Mouse (Mus musculus) 3T3-L1 (cell line): ENCODE measurements around the gene Kirrel3.
A peak's percentile ranks its signal among the peaks of the same experiment; 100 is the strongest.

Source experiments
- DNase-seq: peaks from one replicate; pipeline ENCODE4 v3.0.0-alpha.2; 2015; ENCODE audit warnings: low read depth, low spot score

Gene Kirrel3

GRCm38 (mm10) chr9:34752076-34752800, 266.5 kb downstream of the Kirrel3 start:
- no peak for DNase-seq

- peak; percentile 59 for DNase-seq
Measured at GRCm38 (mm10) chr9:34752801-34753170, 267.1 kb downstream of the Kirrel3 start.

- DNase-seq: no peak
Measured at GRCm38 (mm10) chr9:34753891-34754290, 268.2 kb downstream of the Kirrel3 start.

- no peak for DNase-seq
Measured at GRCm38 (mm10) chr9:34754523-34755097, 268.9 kb downstream of the Kirrel3 start.

GRCm38 (mm10) chr9:34756055-34756454, 270.4 kb downstream of the Kirrel3 start:
- no peak for DNase-seq

- DNase-seq: no peak
Measured at GRCm38 (mm10) chr9:34758925-34759324, 273.2 kb downstream of the Kirrel3 start.

GRCm38 (mm10) chr9:34760521-34760920, 274.8 kb downstream of the Kirrel3 start:
- no peak for DNase-seq

GRCm38 (mm10) chr9:34766792-34767623, 281.3 kb downstream of the Kirrel3 start:
- DNase-seq: no peak

- no peak for DNase-seq
Measured at GRCm38 (mm10) chr9:34768961-34769360, 283.3 kb downstream of the Kirrel3 start.

- no peak for DNase-seq
Measured at GRCm38 (mm10) chr9:34770951-34771350, 285.3 kb downstream of the Kirrel3 start.

- no peak for DNase-seq
Measured at GRCm38 (mm10) chr9:34771401-34771800, 285.7 kb downstream of the Kirrel3 start.

GRCm38 (mm10) chr9:34772022-34772437, 286.3 kb downstream of the Kirrel3 start:
- no peak for DNase-seq

GRCm38 (mm10) chr9:34781356-34781755, 295.7 kb downstream of the Kirrel3 start:
- peak; percentile 89 for DNase-seq

- DNase-seq: no peak
Measured at GRCm38 (mm10) chr9:34787915-34788314, 302.2 kb downstream of the Kirrel3 start.

- DNase-seq: no peak
Measured at GRCm38 (mm10) chr9:34795226-34795625, 309.5 kb downstream of the Kirrel3 start.

- DNase-seq: peak; percentile 78
Measured at GRCm38 (mm10) chr9:34797688-34798339, 312.1 kb downstream of the Kirrel3 start.

GRCm38 (mm10) chr9:34801662-34802061, 316.0 kb downstream of the Kirrel3 start:
- DNase-seq: no peak

- no peak for DNase-seq
Measured at GRCm38 (mm10) chr9:34806854-34807253, 321.2 kb downstream of the Kirrel3 start.

GRCm38 (mm10) chr9:34809993-34810513, 324.4 kb downstream of the Kirrel3 start:
- no peak for DNase-seq

GRCm38 (mm10) chr9:34818325-34818976, 332.8 kb downstream of the Kirrel3 start:
- DNase-seq: no peak
